Mouse (Mus musculus): ENCODE measurements around the gene Tmem30b.

DNA sequence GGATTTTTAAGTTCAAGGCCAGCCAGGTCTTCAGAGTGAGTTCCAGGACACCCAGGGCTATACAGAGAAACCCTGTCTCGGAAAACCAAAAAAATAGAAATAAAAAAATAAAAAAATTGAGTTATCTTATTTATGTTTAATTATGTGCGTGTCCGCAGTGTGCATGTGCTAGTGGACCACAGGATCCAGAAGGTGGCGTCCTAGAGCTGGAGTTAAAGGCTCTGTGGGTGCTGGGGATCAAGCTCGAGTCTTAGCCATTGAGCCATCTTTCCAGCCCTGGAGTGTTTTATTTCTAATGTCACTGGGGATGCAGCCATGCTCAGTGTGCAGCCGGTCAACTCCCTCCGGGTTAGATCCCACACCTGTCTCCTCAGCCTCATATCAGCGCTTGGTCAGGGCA, 29.7 kb downstream of the Tmem30b start:
- TF ChIP-seq CTCF (IDR thresholded peaks at IDR 0.05; ENCODE audit: extremely low read depth, insufficient read depth, low read length) (no peak), POLR2A (IDR thresholded peaks at IDR 0.05; ENCODE audit: extremely low read depth, insufficient read depth, low read length) (no peak)

Measured in cortical plate, adult 2 months (tissue).